Mouse (Mus musculus) limb, embryonic 15.5 days (tissue): ENCODE results near the gene Slc39a8. TPM values are rescaled to one million over a fixed set of nuclear protein-coding genes. Genes with fewer than 3 reads are reported as not detected.

Source experiments
- ATAC-seq: fragments of 200-750 bp; cut with Nextera tagmentation; 2 replicates; pipeline ENCODE4 v1.8.0; 2017; ENCODE audit warnings: low read depth, moderate TSS enrichment; ENCODE audit not compliant: insufficient number of reproducible peaks, low FRiP score, low TSS enrichment
- H3K27ac ChIP-seq: fragments of 300-500 bp; sonication (generic); 2 replicates; pipeline ENCODE4 v1.5.1; 2015; ENCODE audit warnings: moderate library complexity, mild to moderate bottlenecking, inconsistent platforms
- H3K27me3 ChIP-seq: fragments of 300-500 bp; sonication (generic); 2 replicates; pipeline ENCODE4 v1.6.1; 2015; ENCODE audit warnings: inconsistent platforms
- H3K36me3 ChIP-seq: fragments of 300-500 bp; sonication (generic); 2 replicates; pipeline ENCODE4 v1.6.1; 2015; ENCODE audit warnings: inconsistent platforms
- H3K4me1 ChIP-seq: fragments of 300-500 bp; sonication (generic); 2 replicates; pipeline ENCODE4 v1.6.1; 2015; ENCODE audit warnings: inconsistent platforms
- H3K4me2 ChIP-seq: fragments of 300-500 bp; sonication (generic); 2 replicates; pipeline ENCODE4 v1.6.1; 2015; ENCODE audit warnings: mild to moderate bottlenecking, inconsistent platforms
- H3K4me3 ChIP-seq: fragments of 300-500 bp; sonication (generic); 2 replicates; pipeline ENCODE4 v1.5.1; 2015; ENCODE audit warnings: mild to moderate bottlenecking, inconsistent platforms
- H3K9ac ChIP-seq: fragments of 300-500 bp; sonication (generic); 2 replicates; pipeline ENCODE4 v1.6.1; 2015; ENCODE audit warnings: inconsistent platforms
- H3K9me3 ChIP-seq: fragments of 300-500 bp; sonication (generic); 2 replicates; pipeline ENCODE4 v1.6.1; 2016; ENCODE audit warnings: inconsistent platforms
- WGBS: fragments of 180-500 bp; shearing (Covaris S2); methylation state at CpG from one replicate; pipeline ENCODE4 v1.1.7; 2015; 5-methylcytosine and 5-hydroxymethylcytosine counted together
- polyA plus RNA-seq: library from polyadenylated mRNA; unstranded; fragments of >200 nt; fragmentation: Nextera tagmentation; extraction: Ambion mirVana; gene quantifications from 2 replicates; pipeline ENCODE4 v1.2.1, GENCODE M21; 2015

The Slc39a8 gene
- polyA plus RNA-seq, 1 experiment from 2014 or later, result 6.8 TPM

GRCm38 (mm10) chr3:135937455-135937854 lies 112.4 kb downstream of the Slc39a8 start:
- no peak for ATAC-seq
- H3K36me3 ChIP-seq, result no peaks in the 10 kb centered on the region
- H3K9me3 ChIP-seq, result no peaks in the 10 kb centered on the region
- H3K27me3 ChIP-seq, result no peaks in the 10 kb centered on the region
- WGBS, result 48% methylated on average over 2 of the region's 2 CpGs
- H3K4me3 ChIP-seq, result no peak overlapping the region
- H3K9ac ChIP-seq, result no peak overlapping the region
- no peak overlapping the region for H3K4me2 ChIP-seq
- no peak overlapping the region for H3K27ac ChIP-seq
- no peaks in the 10 kb centered on the region for H3K4me1 ChIP-seq

Other genes with a start within 250 kb of the Slc39a8 start
- 18.5 and 18.8 TPM in 2 replicates for gene Nfkb1, start 133.7 kb upstream of the Slc39a8 start, polyA plus RNA-seq